Mouse (Mus musculus): ENCODE measurements at regions not wholly inside any gene's neighbourhood (a gene's known extent, or its start where the extent isn't known, plus 50 kb on each side); places are given as distances from the start of the nearest gene placed in this dataset.

- TF ChIP-seq CTCF (conservative IDR thresholded peaks at IDR 0.05; ENCODE audit: low read length) (no peak), POU5F1 (IDR thresholded peaks at IDR 0.05; ENCODE audit: borderline replicate concordance, low read length) (no peak), NANOG (IDR thresholded peaks at IDR 0.05; ENCODE audit: borderline replicate concordance, low read length) (no peak)
- Histone ChIP-seq H3K4me3 (replicated peaks; ENCODE audit: low read length) (no peak overlapping the region), H3K4me1 (replicated peaks; ENCODE audit: low read depth, low read length) (no peaks in the 10 kb centered on the region), H3K27me3 (ENCODE audit: insufficient read depth, low read length) (no peaks in the 10 kb centered on the region), H3K36me3 (ENCODE audit: insufficient read depth, low read length) (no peaks in the 10 kb centered on the region), H3K9me3 (ENCODE audit: low read length) (0 out of 2 replicates have a peak, but pooled peaks cover 3% of the 10 kb centered on the region)
Measured at GRCm38 (mm10) chr13:70168906-70169305, 366.7 kb downstream of the Med10 start.

DNA sequence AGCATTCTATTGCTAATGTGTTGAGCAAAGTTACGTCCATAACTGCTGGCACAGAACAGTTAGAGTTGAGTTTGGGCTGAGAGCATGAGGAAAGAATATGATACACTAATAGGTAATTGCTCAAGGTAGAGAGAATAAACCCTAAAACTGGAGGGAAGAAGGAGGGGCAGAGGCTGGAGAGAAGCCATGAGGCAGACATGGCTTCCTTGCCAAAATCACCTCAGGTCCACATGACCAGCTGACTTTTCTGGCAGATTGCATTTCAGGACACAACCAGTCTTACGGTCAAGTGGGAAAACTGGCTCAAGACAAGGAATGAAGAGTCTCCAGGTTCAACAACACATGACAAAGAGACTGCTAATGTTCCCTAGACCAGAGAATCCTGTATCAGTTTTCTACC, 374.9 kb downstream of the Med10 start:
- TF ChIP-seq POU5F1 (IDR thresholded peaks at IDR 0.05; ENCODE audit: borderline replicate concordance, low read length) (no peak), CTCF (conservative IDR thresholded peaks at IDR 0.05; ENCODE audit: low read length) (no peak), NANOG (IDR thresholded peaks at IDR 0.05; ENCODE audit: borderline replicate concordance, low read length) (no peak)
- no peak overlapping the region for H3K4me3 ChIP-seq (replicated peaks; ENCODE audit: low read length)
- H3K36me3 ChIP-seq (ENCODE audit: insufficient read depth, low read length), result no peaks in the 10 kb centered on the region
- no peaks in the 10 kb centered on the region for H3K4me1 ChIP-seq (replicated peaks; ENCODE audit: low read depth, low read length)
- no peaks in the 10 kb centered on the region for H3K9me3 ChIP-seq (ENCODE audit: low read length)
- H3K27me3 ChIP-seq (ENCODE audit: insufficient read depth, low read length), result no peaks in the 10 kb centered on the region

GRCm38 (mm10) chr13:70178073-70178491, 375.9 kb downstream of the Med10 start:
- TF ChIP-seq POU5F1 (IDR thresholded peaks at IDR 0.05; ENCODE audit: borderline replicate concordance, low read length), result no peak
- TF ChIP-seq NANOG (IDR thresholded peaks at IDR 0.05; ENCODE audit: borderline replicate concordance, low read length), result no peak
- TF ChIP-seq CTCF (conservative IDR thresholded peaks at IDR 0.05; ENCODE audit: low read length), result no peak
- Histone ChIP-seq H3K27me3 (ENCODE audit: insufficient read depth, low read length) (no peaks in the 10 kb centered on the region), H3K36me3 (ENCODE audit: insufficient read depth, low read length) (no peaks in the 10 kb centered on the region), H3K4me1 (replicated peaks; ENCODE audit: low read depth, low read length) (no peaks in the 10 kb centered on the region), H3K9me3 (ENCODE audit: low read length) (no peaks in the 10 kb centered on the region), H3K4me3 (replicated peaks; ENCODE audit: low read length) (no peak overlapping the region)

GRCm38 (mm10) chr13:70190978-70191377, 388.8 kb downstream of the Med10 start:
- Histone ChIP-seq H3K4me3 (replicated peaks; ENCODE audit: low read length) (no peak overlapping the region), H3K9me3 (ENCODE audit: low read length) (no peaks in the 10 kb centered on the region), H3K27me3 (ENCODE audit: insufficient read depth, low read length) (no peaks in the 10 kb centered on the region), H3K36me3 (ENCODE audit: insufficient read depth, low read length) (no peaks in the 10 kb centered on the region), H3K4me1 (replicated peaks; ENCODE audit: low read depth, low read length) (no peaks in the 10 kb centered on the region)
- TF ChIP-seq POU5F1 (IDR thresholded peaks at IDR 0.05; ENCODE audit: borderline replicate concordance, low read length), result no peak
- no peak for TF ChIP-seq CTCF (conservative IDR thresholded peaks at IDR 0.05; ENCODE audit: low read length)
- TF ChIP-seq NANOG (IDR thresholded peaks at IDR 0.05; ENCODE audit: borderline replicate concordance, low read length), result no peak

DNA sequence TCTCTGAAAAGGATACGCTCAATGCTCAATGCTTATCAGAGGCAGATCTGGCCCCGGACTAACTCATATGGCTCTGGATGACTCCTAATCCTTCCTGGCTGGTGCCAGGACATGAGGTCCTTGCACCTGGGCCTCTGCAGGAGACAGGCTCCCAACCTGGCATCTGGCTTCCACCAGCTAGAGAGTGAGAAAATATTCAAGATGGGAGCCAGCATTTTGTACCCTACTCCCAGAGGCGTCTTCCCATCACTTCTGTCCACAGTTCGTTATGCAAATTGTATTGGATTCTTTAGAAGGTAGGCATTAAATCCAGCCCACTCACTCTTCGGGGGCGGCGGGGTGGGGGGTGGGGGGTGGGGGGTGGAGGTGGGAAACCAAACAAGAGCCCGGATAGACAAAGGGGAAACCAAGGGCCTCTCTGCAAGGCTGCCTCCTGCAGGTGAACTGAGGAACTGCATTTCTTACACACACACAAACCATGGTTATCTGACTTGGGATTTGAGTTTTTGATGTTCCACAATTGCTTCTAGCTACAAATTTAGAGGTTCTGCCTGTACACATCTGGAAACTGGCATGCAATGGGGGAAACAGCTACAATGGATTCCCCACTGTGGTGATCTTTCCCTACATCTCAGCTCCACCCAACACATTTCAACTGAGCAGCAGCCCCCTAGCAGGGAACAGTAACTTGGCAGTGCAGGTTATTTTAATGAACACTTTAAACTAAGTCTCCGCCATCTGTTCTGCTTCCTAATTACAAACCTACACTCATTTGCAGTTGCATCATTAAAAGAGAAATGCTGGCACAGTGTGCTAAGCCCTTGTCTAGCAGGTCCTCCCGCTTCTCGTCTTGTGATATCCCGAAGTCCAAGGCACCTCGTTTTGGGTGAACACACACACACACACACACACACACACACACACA, 390.2 kb downstream of the Med10 start:
- H3K4me1 ChIP-seq (replicated peaks; ENCODE audit: low read depth, low read length), result no peaks in the 10 kb centered on the region
- no peak overlapping the region for H3K4me3 ChIP-seq (replicated peaks; ENCODE audit: low read length)
- H3K36me3 ChIP-seq (ENCODE audit: insufficient read depth, low read length), result no peaks in the 10 kb centered on the region
- H3K9me3 ChIP-seq (ENCODE audit: low read length), result no peaks in the 10 kb centered on the region
- TF ChIP-seq NANOG (IDR thresholded peaks at IDR 0.05; ENCODE audit: borderline replicate concordance, low read length) (no peak), POU5F1 (IDR thresholded peaks at IDR 0.05; ENCODE audit: borderline replicate concordance, low read length) (no peak), CTCF (conservative IDR thresholded peaks at IDR 0.05; ENCODE audit: low read length) (peak; percentile 47)
- no peaks in the 10 kb centered on the region for H3K27me3 ChIP-seq (ENCODE audit: insufficient read depth, low read length)

DNA sequence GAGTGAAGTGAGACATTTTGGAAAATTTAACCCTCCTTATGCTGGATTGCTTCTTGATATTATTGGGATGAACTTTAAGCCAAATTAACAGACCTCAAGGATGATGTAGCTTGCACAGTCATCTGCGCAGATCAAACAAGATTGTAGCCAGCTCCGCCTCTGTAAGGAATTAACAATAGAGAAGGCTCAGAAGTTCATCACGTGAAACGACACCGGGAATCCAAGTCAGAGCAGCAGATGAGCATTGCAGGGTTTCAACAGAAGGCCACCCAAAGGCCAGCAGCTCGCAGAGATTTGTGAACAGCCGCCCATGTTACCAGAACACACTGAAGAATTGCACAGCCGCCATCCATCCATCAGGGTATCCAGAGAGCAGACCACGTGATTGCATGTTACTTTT, 391.1 kb downstream of the Med10 start:
- no peak for TF ChIP-seq NANOG (IDR thresholded peaks at IDR 0.05; ENCODE audit: borderline replicate concordance, low read length)
- TF ChIP-seq POU5F1 (IDR thresholded peaks at IDR 0.05; ENCODE audit: borderline replicate concordance, low read length), result no peak
- H3K36me3 ChIP-seq (ENCODE audit: insufficient read depth, low read length), result no peaks in the 10 kb centered on the region
- no peak overlapping the region for H3K4me3 ChIP-seq (replicated peaks; ENCODE audit: low read length)
- H3K4me1 ChIP-seq (replicated peaks; ENCODE audit: low read depth, low read length), result no peaks in the 10 kb centered on the region
- no peaks in the 10 kb centered on the region for H3K27me3 ChIP-seq (ENCODE audit: insufficient read depth, low read length)
- H3K9me3 ChIP-seq (ENCODE audit: low read length), result no peaks in the 10 kb centered on the region

GRCm38 (mm10) chr13:70195854-70196253, 393.7 kb downstream of the Med10 start:
- H3K27me3 ChIP-seq (ENCODE audit: insufficient read depth, low read length), result no peaks in the 10 kb centered on the region
- H3K4me3 ChIP-seq (replicated peaks; ENCODE audit: low read length), result no peak overlapping the region
- H3K9me3 ChIP-seq (ENCODE audit: low read length), result peaks cover 12% of the 10 kb centered on the region
- no peaks in the 10 kb centered on the region for H3K4me1 ChIP-seq (replicated peaks; ENCODE audit: low read depth, low read length)
- no peaks in the 10 kb centered on the region for H3K36me3 ChIP-seq (ENCODE audit: insufficient read depth, low read length)
- TF ChIP-seq NANOG (IDR thresholded peaks at IDR 0.05; ENCODE audit: borderline replicate concordance, low read length) (no peak), POU5F1 (IDR thresholded peaks at IDR 0.05; ENCODE audit: borderline replicate concordance, low read length) (no peak), CTCF (conservative IDR thresholded peaks at IDR 0.05; ENCODE audit: low read length) (no peak)

DNA sequence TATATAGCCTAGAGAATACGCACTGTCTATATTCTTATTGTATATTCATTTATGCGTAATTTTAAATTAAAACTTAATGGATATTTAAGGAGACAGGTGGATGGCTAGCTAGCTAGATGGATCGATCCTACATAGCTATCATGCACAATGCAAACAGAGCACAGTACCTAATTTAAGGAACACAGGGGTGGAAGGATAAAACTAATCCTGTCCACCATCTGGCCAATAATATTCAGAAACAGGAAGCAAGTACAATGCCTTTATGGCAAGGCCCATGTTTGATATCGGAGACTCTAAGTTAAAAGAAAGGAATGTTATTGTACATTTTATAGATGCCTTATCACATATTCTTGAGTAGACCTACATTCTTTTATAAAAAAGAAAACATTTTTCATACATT, 396.4 kb downstream of the Med10 start:
- Histone ChIP-seq H3K27me3 (ENCODE audit: insufficient read depth, low read length) (no peaks in the 10 kb centered on the region), H3K4me1 (replicated peaks; ENCODE audit: low read depth, low read length) (no peaks in the 10 kb centered on the region), H3K36me3 (ENCODE audit: insufficient read depth, low read length) (no peaks in the 10 kb centered on the region), H3K9me3 (ENCODE audit: low read length) (peaks cover 16% of the 10 kb centered on the region), H3K4me3 (replicated peaks; ENCODE audit: low read length) (no peak overlapping the region)
- TF ChIP-seq POU5F1 (IDR thresholded peaks at IDR 0.05; ENCODE audit: borderline replicate concordance, low read length) (no peak), CTCF (conservative IDR thresholded peaks at IDR 0.05; ENCODE audit: low read length) (no peak), NANOG (IDR thresholded peaks at IDR 0.05; ENCODE audit: borderline replicate concordance, low read length) (no peak)

All from E14TG2a.4 (cell line).